Mouse (Mus musculus): ENCODE measurements around the gene Acads. TPM values are rescaled to one million over a fixed set of nuclear protein-coding genes. Genes with fewer than 3 reads are reported as not detected.
"Not testable (repeated sequence)": the region's sequence is repeated elsewhere in the genome, so short reads cannot be mapped to it uniquely, and the experiment has no call there.

Gene Acads
- polyA plus RNA-seq, 1 experiment: 12.7 TPM

- TF ChIP-seq POLR2A (IDR thresholded peaks at IDR 0.05; ENCODE audit: extremely low read depth, insufficient read depth, low read length): no peak
- no peaks in the 10 kb centered on the region for H3K4me1 ChIP-seq (ENCODE audit: control insufficient read depth, insufficient read depth, low read length)
- H3K4me3 ChIP-seq (ENCODE audit: insufficient read depth, low read length): no peak overlapping the region
- no peak overlapping the region for H3K27ac ChIP-seq (ENCODE audit: insufficient read depth, low read length)
These were observed 8.0 kb downstream of the Acads start for GRCm38 (mm10) chr5:115111156-115111555.

- H3K27ac ChIP-seq (ENCODE audit: insufficient read depth, low read length); H3K4me1 ChIP-seq (ENCODE audit: control insufficient read depth, insufficient read depth, low read length); H3K4me3 ChIP-seq (ENCODE audit: insufficient read depth, low read length): not testable (repeated sequence)
These were observed 15.9 kb downstream of the Acads start for GRCm38 (mm10) chr5:115103253-115103652.

GRCm38 (mm10) chr5:115102231-115102630 is 16.9 kb downstream of the Acads start:
- TF ChIP-seq CTCF (IDR thresholded peaks at IDR 0.05; ENCODE audit: extremely low read depth, insufficient read depth, low read length) (no peak), POLR2A (IDR thresholded peaks at IDR 0.05; ENCODE audit: extremely low read depth, insufficient read depth, low read length) (no peak)
- Histone ChIP-seq H3K4me3 (ENCODE audit: insufficient read depth, low read length) (no peak overlapping the region), H3K4me1 (ENCODE audit: control insufficient read depth, insufficient read depth, low read length) (no peaks in the 10 kb centered on the region)

GRCm38 (mm10) chr5:115100473-115100872 is 18.7 kb downstream of the Acads start:
- Histone ChIP-seq H3K27ac (ENCODE audit: insufficient read depth, low read length) (no peak overlapping the region), H3K4me3 (ENCODE audit: insufficient read depth, low read length) (no peak overlapping the region), H3K4me1 (ENCODE audit: control insufficient read depth, insufficient read depth, low read length) (no peaks in the 10 kb centered on the region)
- TF ChIP-seq POLR2A (IDR thresholded peaks at IDR 0.05; ENCODE audit: extremely low read depth, insufficient read depth, low read length): no peak
- TF ChIP-seq CTCF (IDR thresholded peaks at IDR 0.05; ENCODE audit: extremely low read depth, insufficient read depth, low read length): no peak

More at GRCm38 (mm10) chr5:115102231-115102630, 16.9 kb downstream of the Acads start:
- H3K27ac ChIP-seq (ENCODE audit: insufficient read depth, low read length): no peak overlapping the region

- Histone ChIP-seq H3K4me1 (ENCODE audit: control insufficient read depth, insufficient read depth, low read length) (no peaks in the 10 kb centered on the region), H3K4me3 (ENCODE audit: insufficient read depth, low read length) (no peak overlapping the region), H3K27ac (ENCODE audit: insufficient read depth, low read length) (no peak overlapping the region)
- TF ChIP-seq POLR2A (IDR thresholded peaks at IDR 0.05; ENCODE audit: extremely low read depth, insufficient read depth, low read length) (no peak), CTCF (IDR thresholded peaks at IDR 0.05; ENCODE audit: extremely low read depth, insufficient read depth, low read length) (no peak)
These were observed 19.2 kb downstream of the Acads start for GRCm38 (mm10) chr5:115099991-115100390.

GRCm38 (mm10) chr5:115099530-115099929 is 19.6 kb downstream of the Acads start:
- TF ChIP-seq POLR2A (IDR thresholded peaks at IDR 0.05; ENCODE audit: extremely low read depth, insufficient read depth, low read length): no peak
- TF ChIP-seq CTCF (IDR thresholded peaks at IDR 0.05; ENCODE audit: extremely low read depth, insufficient read depth, low read length): no peak
- Histone ChIP-seq H3K4me3 (ENCODE audit: insufficient read depth, low read length) (no peak overlapping the region), H3K27ac (ENCODE audit: insufficient read depth, low read length) (no peak overlapping the region), H3K4me1 (ENCODE audit: control insufficient read depth, insufficient read depth, low read length) (no peaks in the 10 kb centered on the region)

GRCm38 (mm10) chr5:115098195-115098594 is 21.0 kb downstream of the Acads start, which contains the start of gene Gm10401:
Gene Gm10401 (minus strand): TSS chr5:115098295.
- H3K4me1 ChIP-seq (ENCODE audit: control insufficient read depth, insufficient read depth, low read length): peaks cover 2% of the 10 kb centered on the region; the same call in 1 of the 2 replicates
- H3K27ac ChIP-seq (ENCODE audit: insufficient read depth, low read length): no peak within 1 kb of the TSS
- no peak within 1 kb of the TSS for H3K4me3 ChIP-seq (ENCODE audit: insufficient read depth, low read length)
- TF ChIP-seq POLR2A (IDR thresholded peaks at IDR 0.05; ENCODE audit: extremely low read depth, insufficient read depth, low read length) (no peak), CTCF (IDR thresholded peaks at IDR 0.05; ENCODE audit: extremely low read depth, insufficient read depth, low read length) (no peak)

GRCm38 (mm10) chr5:115091776-115092175 is 27.4 kb downstream of the Acads start:
- Histone ChIP-seq H3K27ac (ENCODE audit: insufficient read depth, low read length) (no peak overlapping the region), H3K4me3 (ENCODE audit: insufficient read depth, low read length) (no peak overlapping the region), H3K4me1 (ENCODE audit: control insufficient read depth, insufficient read depth, low read length) (peaks cover 5% of the 10 kb centered on the region)
- TF ChIP-seq POLR2A (IDR thresholded peaks at IDR 0.05; ENCODE audit: extremely low read depth, insufficient read depth, low read length): no peak
- TF ChIP-seq CTCF (IDR thresholded peaks at IDR 0.05; ENCODE audit: extremely low read depth, insufficient read depth, low read length): no peak

- TF ChIP-seq CTCF (IDR thresholded peaks at IDR 0.05; ENCODE audit: extremely low read depth, insufficient read depth, low read length) (no peak), POLR2A (IDR thresholded peaks at IDR 0.05; ENCODE audit: extremely low read depth, insufficient read depth, low read length) (no peak)
- Histone ChIP-seq H3K4me1 (ENCODE audit: control insufficient read depth, insufficient read depth, low read length) (peaks cover 5% of the 10 kb centered on the region), H3K27ac (ENCODE audit: insufficient read depth, low read length) (no peak overlapping the region), H3K4me3 (ENCODE audit: insufficient read depth, low read length) (no peak overlapping the region)
These were observed 28.1 kb downstream of the Acads start for GRCm38 (mm10) chr5:115091015-115091414.

- TF ChIP-seq POLR2A (IDR thresholded peaks at IDR 0.05; ENCODE audit: extremely low read depth, insufficient read depth, low read length) (no peak), CTCF (IDR thresholded peaks at IDR 0.05; ENCODE audit: extremely low read depth, insufficient read depth, low read length) (no peak)
- H3K4me3 ChIP-seq (ENCODE audit: insufficient read depth, low read length): no peak overlapping the region
- H3K27ac ChIP-seq (ENCODE audit: insufficient read depth, low read length): no peak overlapping the region
These were observed 29.4 kb downstream of the Acads start for GRCm38 (mm10) chr5:115089592-115090268.

More at GRCm38 (mm10) chr5:115089592-115090268, 29.4 kb downstream of the Acads start:
- H3K4me1 ChIP-seq (ENCODE audit: control insufficient read depth, insufficient read depth, low read length): peaks cover 5% of the 10 kb centered on the region
